Mouse (Mus musculus): Measurements from ENCODE around the gene Arhgap10. TPM values are rescaled to one million over a fixed set of nuclear protein-coding genes. Genes with fewer than 3 reads are reported as not detected.

The Arhgap10 gene
- polyA plus RNA-seq, 1 experiment: 17.6 TPM

DNA sequence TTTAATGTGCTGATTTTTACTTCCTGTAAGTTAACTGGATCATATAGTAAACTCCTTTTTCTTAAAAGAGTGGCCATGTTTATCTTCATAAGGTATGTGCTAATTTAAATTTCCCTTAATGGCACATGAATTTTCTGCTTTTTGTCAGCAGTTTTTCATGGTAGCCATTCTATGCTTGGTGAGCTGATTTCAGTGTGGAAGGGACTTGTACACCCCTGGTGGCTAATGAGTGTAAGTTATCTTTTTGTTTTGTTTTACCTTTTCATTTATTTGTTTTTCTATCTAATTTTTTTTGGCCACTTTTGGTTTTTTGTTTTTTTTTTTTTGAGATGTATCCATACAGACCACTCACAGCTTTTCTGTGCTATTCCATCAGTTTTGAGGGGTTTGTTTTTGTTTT, 278.3 kb downstream of the Arhgap10 start:
- Histone ChIP-seq H3K79me3 (ENCODE audit: low read depth) (no peaks in the 10 kb centered on the region), H3K4me3 (ENCODE audit: insufficient read depth, poor library complexity, severe bottlenecking) (no peak overlapping the region), H3K79me2 (ENCODE audit: control insufficient read depth, insufficient read depth) (no peaks in the 10 kb centered on the region), H3K36me3 (ENCODE audit: control insufficient read depth, insufficient read depth) (no peaks in the 10 kb centered on the region), H3ac (ENCODE audit: control insufficient read depth, insufficient read length, low read depth) (no peak overlapping the region), H3K27me3 (ENCODE audit: control insufficient read depth, insufficient read depth, insufficient read length) (no peaks in the 10 kb centered on the region)
- TF ChIP-seq CEBPB (IDR thresholded peaks at IDR 0.05; ENCODE audit: low read depth): no peak
- TF ChIP-seq CTCF (IDR thresholded peaks at IDR 0.05; ENCODE audit: control insufficient read depth, insufficient read depth, insufficient read length): no peak
- TF ChIP-seq FOSL1 (IDR thresholded peaks at IDR 0.05; ENCODE audit: insufficient read depth, low read length, poor library complexity, severe bottlenecking): no peak
- no peak for TF ChIP-seq MYOG (IDR thresholded peaks at IDR 0.05; ENCODE audit: control insufficient read depth, extremely low read depth, insufficient read length)
- no peak for TF ChIP-seq USF1 (IDR thresholded peaks at IDR 0.05; ENCODE audit: low read depth)
- no peak for TF ChIP-seq MYOD1 (IDR thresholded peaks at IDR 0.05; ENCODE audit: control insufficient read depth, insufficient read length, low read depth)
- no peak for TF ChIP-seq MAX (IDR thresholded peaks at IDR 0.05)

- H3K79me3 ChIP-seq (ENCODE audit: low read depth): no peaks in the 10 kb centered on the region
- H3K36me3 ChIP-seq (ENCODE audit: control insufficient read depth, insufficient read depth): no peaks in the 10 kb centered on the region
- no peak overlapping the region for H3K4me3 ChIP-seq (ENCODE audit: insufficient read depth, poor library complexity, severe bottlenecking)
- TF ChIP-seq MAX (IDR thresholded peaks at IDR 0.05): no peak
- TF ChIP-seq CTCF (IDR thresholded peaks at IDR 0.05; ENCODE audit: control insufficient read depth, insufficient read depth, insufficient read length): no peak
- TF ChIP-seq USF1 (IDR thresholded peaks at IDR 0.05; ENCODE audit: low read depth): no peak
- TF ChIP-seq FOSL1 (IDR thresholded peaks at IDR 0.05; ENCODE audit: insufficient read depth, low read length, poor library complexity, severe bottlenecking): no peak
- TF ChIP-seq CEBPB (IDR thresholded peaks at IDR 0.05; ENCODE audit: low read depth): no peak
- TF ChIP-seq MYOD1 (IDR thresholded peaks at IDR 0.05; ENCODE audit: control insufficient read depth, insufficient read length, low read depth): no peak
- TF ChIP-seq MYOG (IDR thresholded peaks at IDR 0.05; ENCODE audit: control insufficient read depth, extremely low read depth, insufficient read length): no peak
- no peak overlapping the region for H3ac ChIP-seq (ENCODE audit: control insufficient read depth, insufficient read length, low read depth)
- H3K79me2 ChIP-seq (ENCODE audit: control insufficient read depth, insufficient read depth): no peaks in the 10 kb centered on the region
- H3K27me3 ChIP-seq (ENCODE audit: control insufficient read depth, insufficient read depth, insufficient read length): no peaks in the 10 kb centered on the region
These were observed 281.1 kb downstream of the Arhgap10 start for GRCm38 (mm10) chr8:77236701-77237100.

GRCm38 (mm10) chr8:77232411-77232810, 285.3 kb downstream of the Arhgap10 start:
- no peak overlapping the region for H3ac ChIP-seq (ENCODE audit: control insufficient read depth, insufficient read length, low read depth)
- TF ChIP-seq MAX (IDR thresholded peaks at IDR 0.05): no peak
- no peak for TF ChIP-seq CTCF (IDR thresholded peaks at IDR 0.05; ENCODE audit: control insufficient read depth, insufficient read depth, insufficient read length)
- TF ChIP-seq FOSL1 (IDR thresholded peaks at IDR 0.05; ENCODE audit: insufficient read depth, low read length, poor library complexity, severe bottlenecking): no peak
- TF ChIP-seq CEBPB (IDR thresholded peaks at IDR 0.05; ENCODE audit: low read depth): no peak
- TF ChIP-seq MYOD1 (IDR thresholded peaks at IDR 0.05; ENCODE audit: control insufficient read depth, insufficient read length, low read depth): no peak
- TF ChIP-seq USF1 (IDR thresholded peaks at IDR 0.05; ENCODE audit: low read depth): no peak
- TF ChIP-seq MYOG (IDR thresholded peaks at IDR 0.05; ENCODE audit: control insufficient read depth, extremely low read depth, insufficient read length): no peak
- no peaks in the 10 kb centered on the region for H3K79me3 ChIP-seq (ENCODE audit: low read depth)
- no peaks in the 10 kb centered on the region for H3K79me2 ChIP-seq (ENCODE audit: control insufficient read depth, insufficient read depth)
- H3K36me3 ChIP-seq (ENCODE audit: control insufficient read depth, insufficient read depth): no peaks in the 10 kb centered on the region
- H3K4me3 ChIP-seq (ENCODE audit: insufficient read depth, poor library complexity, severe bottlenecking): no peak overlapping the region
- no peaks in the 10 kb centered on the region for H3K27me3 ChIP-seq (ENCODE audit: control insufficient read depth, insufficient read depth, insufficient read length)

GRCm38 (mm10) chr8:77231834-77232233, 285.9 kb downstream of the Arhgap10 start:
- TF ChIP-seq MAX (IDR thresholded peaks at IDR 0.05): no peak
- TF ChIP-seq CEBPB (IDR thresholded peaks at IDR 0.05; ENCODE audit: low read depth): no peak
- TF ChIP-seq MYOD1 (IDR thresholded peaks at IDR 0.05; ENCODE audit: control insufficient read depth, insufficient read length, low read depth): no peak
- TF ChIP-seq CTCF (IDR thresholded peaks at IDR 0.05; ENCODE audit: control insufficient read depth, insufficient read depth, insufficient read length): no peak
- TF ChIP-seq FOSL1 (IDR thresholded peaks at IDR 0.05; ENCODE audit: insufficient read depth, low read length, poor library complexity, severe bottlenecking): no peak
- no peak for TF ChIP-seq MYOG (IDR thresholded peaks at IDR 0.05; ENCODE audit: control insufficient read depth, extremely low read depth, insufficient read length)
- TF ChIP-seq USF1 (IDR thresholded peaks at IDR 0.05; ENCODE audit: low read depth): no peak

GRCm38 (mm10) chr8:77231211-77231610, 286.5 kb downstream of the Arhgap10 start:
- no peak overlapping the region for H3K4me3 ChIP-seq (ENCODE audit: insufficient read depth, poor library complexity, severe bottlenecking)
- no peaks in the 10 kb centered on the region for H3K79me2 ChIP-seq (ENCODE audit: control insufficient read depth, insufficient read depth)
- no peak overlapping the region for H3ac ChIP-seq (ENCODE audit: control insufficient read depth, insufficient read length, low read depth)
- H3K27me3 ChIP-seq (ENCODE audit: control insufficient read depth, insufficient read depth, insufficient read length): no peaks in the 10 kb centered on the region
- no peaks in the 10 kb centered on the region for H3K79me3 ChIP-seq (ENCODE audit: low read depth)
- H3K36me3 ChIP-seq (ENCODE audit: control insufficient read depth, insufficient read depth): no peaks in the 10 kb centered on the region
- TF ChIP-seq MYOG (IDR thresholded peaks at IDR 0.05; ENCODE audit: control insufficient read depth, extremely low read depth, insufficient read length): no peak
- no peak for TF ChIP-seq CTCF (IDR thresholded peaks at IDR 0.05; ENCODE audit: control insufficient read depth, insufficient read depth, insufficient read length)
- no peak for TF ChIP-seq MYOD1 (IDR thresholded peaks at IDR 0.05; ENCODE audit: control insufficient read depth, insufficient read length, low read depth)
- no peak for TF ChIP-seq CEBPB (IDR thresholded peaks at IDR 0.05; ENCODE audit: low read depth)
- TF ChIP-seq FOSL1 (IDR thresholded peaks at IDR 0.05; ENCODE audit: insufficient read depth, low read length, poor library complexity, severe bottlenecking): no peak
- TF ChIP-seq USF1 (IDR thresholded peaks at IDR 0.05; ENCODE audit: low read depth): no peak
- TF ChIP-seq MAX (IDR thresholded peaks at IDR 0.05): no peak

More at GRCm38 (mm10) chr8:77231834-77232233, 285.9 kb downstream of the Arhgap10 start:
- Histone ChIP-seq H3K79me3 (ENCODE audit: low read depth) (no peaks in the 10 kb centered on the region), H3K79me2 (ENCODE audit: control insufficient read depth, insufficient read depth) (no peaks in the 10 kb centered on the region), H3ac (ENCODE audit: control insufficient read depth, insufficient read length, low read depth) (no peak overlapping the region), H3K4me3 (ENCODE audit: insufficient read depth, poor library complexity, severe bottlenecking) (no peak overlapping the region), H3K36me3 (ENCODE audit: control insufficient read depth, insufficient read depth) (no peaks in the 10 kb centered on the region), H3K27me3 (ENCODE audit: control insufficient read depth, insufficient read depth, insufficient read length) (no peaks in the 10 kb centered on the region)

GRCm38 (mm10) chr8:77228688-77229087, 289.1 kb downstream of the Arhgap10 start:
- no peak for TF ChIP-seq MAX (IDR thresholded peaks at IDR 0.05)
- no peak for TF ChIP-seq CTCF (IDR thresholded peaks at IDR 0.05; ENCODE audit: control insufficient read depth, insufficient read depth, insufficient read length)
- no peak for TF ChIP-seq MYOD1 (IDR thresholded peaks at IDR 0.05; ENCODE audit: control insufficient read depth, insufficient read length, low read depth)

More at GRCm38 (mm10) chr8:77228688-77229087, 289.1 kb downstream of the Arhgap10 start:
- Histone ChIP-seq H3K79me2 (ENCODE audit: control insufficient read depth, insufficient read depth) (no peaks in the 10 kb centered on the region), H3K36me3 (ENCODE audit: control insufficient read depth, insufficient read depth) (no peaks in the 10 kb centered on the region), H3K4me3 (ENCODE audit: insufficient read depth, poor library complexity, severe bottlenecking) (no peak overlapping the region), H3ac (ENCODE audit: control insufficient read depth, insufficient read length, low read depth) (no peak overlapping the region), H3K27me3 (ENCODE audit: control insufficient read depth, insufficient read depth, insufficient read length) (no peaks in the 10 kb centered on the region), H3K79me3 (ENCODE audit: low read depth) (no peaks in the 10 kb centered on the region)
